Mouse (Mus musculus) heart, embryonic 11.5 days (tissue): Measurements from ENCODE around the gene Rcor1. TPM values are rescaled to one million over a fixed set of nuclear protein-coding genes. Genes with fewer than 3 reads are reported as not detected.

ENCODE experiments used
- ATAC-seq: fragments of 200-750 bp; cut with Nextera tagmentation; replicated peaks from 2 replicates; pipeline ENCODE4 v1.8.0; 2017; ENCODE audit warnings: moderate library complexity; ENCODE audit not compliant: insufficient number of reproducible peaks, low FRiP score, low TSS enrichment
- H3K27ac ChIP-seq: fragments of 300-500 bp; sonication (generic); 2 replicates; pipeline ENCODE4 v1.5.1; 2014; ENCODE audit warnings: mild to moderate bottlenecking, low read depth, low read length
- H3K27me3 ChIP-seq: fragments of 300-500 bp; sonication (generic); 2 replicates; pipeline ENCODE4 v1.6.1; 2014; ENCODE audit warnings: mild to moderate bottlenecking, low read length, mixed read lengths; ENCODE audit not compliant: control insufficient read depth, insufficient read depth
- H3K36me3 ChIP-seq: fragments of 300-500 bp; sonication (generic); 2 replicates; pipeline ENCODE4 v1.6.1; 2014; ENCODE audit warnings: mild to moderate bottlenecking, low read length, moderate library complexity, mixed read lengths; ENCODE audit not compliant: control insufficient read depth, insufficient read depth
- H3K4me1 ChIP-seq: fragments of 300-500 bp; sonication (generic); 2 replicates; pipeline ENCODE4 v1.6.1; 2014; ENCODE audit warnings: low read length; ENCODE audit not compliant: control insufficient read depth, insufficient read depth
- H3K4me2 ChIP-seq: fragments of 300-500 bp; sonication (generic); 2 replicates; pipeline ENCODE4 v1.6.1; 2014; ENCODE audit warnings: mild to moderate bottlenecking, moderate library complexity
- H3K4me3 ChIP-seq: fragments of 300-500 bp; sonication (generic); 2 replicates; pipeline ENCODE4 v1.5.1; 2014; ENCODE audit warnings: low read depth, low read length
- H3K9ac ChIP-seq: fragments of 300-500 bp; sonication (generic); 2 replicates; pipeline ENCODE4 v1.6.1; 2014; ENCODE audit warnings: mild to moderate bottlenecking, low read depth, low read length, moderate library complexity
- H3K9me3 ChIP-seq: fragments of 300-500 bp; sonication (generic); replicated peaks from 2 replicates; pipeline ENCODE4 v1.6.1; 2016; ENCODE audit warnings: low read length; ENCODE audit not compliant: control insufficient read depth
- WGBS: fragments of 180-500 bp; shearing (Covaris S2); extraction: QIAGEN DNeasy Blood & Tissue Kit; methylation state at CpG from one replicate; pipeline ENCODE4 v1.1.7; 2014; ENCODE audit not compliant: insufficient replicate concordance; 5-methylcytosine and 5-hydroxymethylcytosine counted together
- polyA plus RNA-seq: library from polyadenylated mRNA; unstranded; fragments of >200 nt; fragmentation: Nextera tagmentation; extraction: Ambion mirVana; gene quantifications from 2 replicates; pipeline ENCODE4 v1.2.1, GENCODE M21; 2014

Rcor1 gene
- polyA plus RNA-seq, 1 experiment from 2014 or later: 11.9 TPM

DNA sequence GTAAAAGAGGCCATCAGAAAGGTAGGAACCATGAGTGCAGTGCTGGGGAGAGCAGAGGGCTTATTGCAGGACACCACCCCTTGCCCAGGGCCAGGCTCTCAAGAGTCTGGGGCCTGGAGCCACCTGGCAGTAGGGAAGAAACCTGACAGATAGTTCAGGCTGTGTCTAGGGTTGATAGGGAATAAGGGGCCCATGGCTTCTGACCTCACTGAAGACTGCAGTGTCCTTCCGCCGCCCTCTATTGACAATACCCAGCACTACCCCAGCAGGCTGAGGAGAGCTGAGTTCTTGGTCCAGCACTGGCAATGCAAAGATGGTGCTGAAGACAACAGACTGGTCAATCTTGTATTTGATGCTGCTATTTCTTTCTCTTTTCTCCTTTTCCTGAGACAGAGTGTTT lies 97.9 kb downstream of the Rcor1 start:
- Histone ChIP-seq H3K4me2 (no peak overlapping the region), H3K9me3 (no peaks in the 10 kb centered on the region), H3K4me1 (peaks cover 5% of the 10 kb centered on the region; the same call in 1 of the 2 replicates), H3K4me3 (no peak overlapping the region), H3K27ac (no peak overlapping the region), H3K9ac (no peak overlapping the region), H3K36me3 (no peaks in the 10 kb centered on the region), H3K27me3 (no peaks in the 10 kb centered on the region)
- 52% methylated on average over 2 of the region's 2 CpGs for WGBS
- ATAC-seq: no peak

DNA sequence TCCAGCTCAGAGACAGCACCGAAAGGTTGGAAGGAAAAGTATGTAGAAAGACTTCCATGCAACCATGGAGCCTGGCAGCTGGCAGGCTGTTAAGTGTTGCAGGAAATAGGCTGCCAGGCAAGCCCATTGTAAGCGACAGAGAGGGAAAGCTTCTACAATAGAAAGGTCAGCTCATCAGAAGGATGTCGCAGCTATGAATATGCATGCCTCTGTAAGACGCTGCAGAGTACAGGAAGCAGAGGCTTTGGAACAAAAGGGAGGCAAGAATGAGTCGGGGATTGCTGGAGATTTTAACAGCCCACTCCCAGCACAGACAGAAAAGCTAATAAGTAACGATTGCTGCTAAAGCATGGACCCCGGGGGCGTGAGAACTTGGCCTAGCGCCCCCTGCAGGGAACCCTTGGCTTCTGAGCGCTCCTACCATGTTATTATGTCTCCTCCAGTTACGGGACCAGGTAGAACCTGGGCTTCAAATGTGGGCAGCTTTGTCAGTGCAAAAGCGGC lies 103.9 kb downstream of the Rcor1 start:
- 27% methylated on average over 12 of the region's 12 CpGs for WGBS
- peak overlapping the region; percentile 36 for H3K27ac ChIP-seq
- H3K9me3 ChIP-seq: no peaks in the 10 kb centered on the region

DNA sequence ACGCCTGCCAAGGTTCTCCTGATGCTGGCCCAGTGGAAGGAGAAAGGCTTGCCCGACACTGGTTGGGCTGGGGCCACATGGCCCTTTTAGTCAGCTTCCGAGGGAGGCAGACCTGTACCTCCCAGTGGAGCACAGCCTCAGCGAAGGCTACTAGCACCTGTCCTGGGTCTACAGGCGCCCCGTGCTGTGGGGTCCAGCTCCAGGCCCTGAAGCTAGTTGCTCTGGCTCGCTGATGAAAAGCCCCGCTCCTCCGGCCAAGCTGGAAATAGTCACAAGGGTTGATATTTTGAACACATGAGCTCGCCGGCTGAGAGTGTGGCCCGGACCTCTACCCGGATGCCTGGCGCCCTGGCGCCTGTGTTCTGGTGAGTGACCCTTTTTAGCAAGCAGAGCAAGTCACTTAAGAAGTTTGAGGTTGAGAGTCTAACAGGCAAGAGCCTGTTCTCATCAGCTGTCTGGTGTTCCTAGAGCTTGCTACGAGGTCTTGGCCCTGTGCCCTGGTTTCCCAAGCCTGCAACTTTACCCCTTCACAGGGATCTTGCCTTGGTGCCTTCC lies 104.4 kb downstream of the Rcor1 start:
- H3K4me1 ChIP-seq: peaks cover 28% of the 10 kb centered on the region
- H3K27ac ChIP-seq: peak overlapping the region; percentile 36
- WGBS: 47% methylated on average over 16 of the region's 16 CpGs
- no peaks in the 10 kb centered on the region for H3K36me3 ChIP-seq
- H3K4me2 ChIP-seq: peak overlapping the region; percentile 41
- H3K27me3 ChIP-seq: no peaks in the 10 kb centered on the region
- peak overlapping the region; percentile 44; the same call in 1 of the 2 replicates for H3K9ac ChIP-seq
- no peaks in the 10 kb centered on the region for H3K9me3 ChIP-seq
- no peak; the same call in 1 of the 2 replicates for ATAC-seq
- 0 out of 2 replicates have a peak overlapping the region, but pooled peaks have one; percentile 3 for H3K4me3 ChIP-seq

More for the DNA sequence above, 103.9 kb downstream of the Rcor1 start:
- Histone ChIP-seq H3K4me1 (peaks cover 28% of the 10 kb centered on the region), H3K36me3 (no peaks in the 10 kb centered on the region), H3K9ac (peak overlapping the region; percentile 44; the same call in 1 of the 2 replicates), H3K27me3 (no peaks in the 10 kb centered on the region), H3K4me3 (0 out of 2 replicates have a peak overlapping the region, but pooled peaks have one; percentile 3), H3K4me2 (peak overlapping the region; percentile 41)
- ATAC-seq: no peak

DNA sequence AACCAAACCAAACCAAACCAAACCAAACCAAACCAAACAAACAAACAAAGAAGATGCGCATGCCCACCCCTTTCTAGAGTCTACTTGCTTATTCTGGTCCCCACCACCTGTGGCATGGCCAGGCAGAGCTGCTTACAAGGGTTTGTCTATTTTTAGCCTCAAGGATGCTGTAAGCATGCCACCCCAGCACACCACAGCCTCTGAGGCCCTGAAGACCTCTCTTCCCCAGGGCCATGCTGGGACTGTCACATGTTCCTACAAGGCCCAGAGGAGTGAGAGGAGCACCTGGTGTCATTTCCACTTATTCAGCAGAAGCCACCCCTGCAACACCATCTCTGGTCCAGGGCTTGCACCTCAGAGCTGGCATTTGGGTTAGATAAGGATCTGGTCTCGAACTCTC lies 105.4 kb downstream of the Rcor1 start:
- Histone ChIP-seq H3K27ac (no peak overlapping the region), H3K27me3 (no peaks in the 10 kb centered on the region), H3K36me3 (no peaks in the 10 kb centered on the region), H3K9me3 (no peaks in the 10 kb centered on the region), H3K9ac (no peak overlapping the region), H3K4me3 (no peak overlapping the region), H3K4me1 (peaks cover 28% of the 10 kb centered on the region), H3K4me2 (no peak overlapping the region)
- 87% methylated on average over 2 of the region's 2 CpGs for WGBS
- ATAC-seq: no peak

DNA sequence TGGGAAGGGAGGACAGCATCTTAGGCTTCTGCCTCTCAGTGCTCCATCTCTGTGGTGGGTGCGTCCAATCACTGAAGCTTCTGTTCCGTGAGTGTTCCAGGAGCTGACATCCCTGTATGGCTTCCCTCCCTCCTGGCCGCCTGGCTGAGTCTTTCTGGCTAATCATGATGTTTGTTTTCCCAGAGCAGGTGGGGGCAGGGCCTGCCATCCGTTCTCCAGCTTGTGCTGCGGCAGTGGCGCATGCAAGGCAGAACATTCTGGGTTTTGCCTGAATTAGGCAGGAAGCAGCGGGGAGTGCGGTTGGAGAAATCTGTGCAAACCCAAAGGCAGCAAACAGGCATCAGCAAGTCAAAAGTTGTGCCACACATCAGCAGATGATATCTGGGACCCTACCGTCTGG lies 106.1 kb downstream of the Rcor1 start:
- no peaks in the 10 kb centered on the region for H3K27me3 ChIP-seq
- WGBS: 37% methylated on average over 9 of the region's 9 CpGs
- H3K9me3 ChIP-seq: no peaks in the 10 kb centered on the region
- H3K27ac ChIP-seq: no peak overlapping the region
- H3K36me3 ChIP-seq: no peaks in the 10 kb centered on the region
- ATAC-seq: no peak; the same call in 1 of the 2 replicates
- H3K4me2 ChIP-seq: no peak overlapping the region
- H3K4me1 ChIP-seq: peaks cover 28% of the 10 kb centered on the region
- H3K9ac ChIP-seq: no peak overlapping the region
- no peak overlapping the region for H3K4me3 ChIP-seq

DNA sequence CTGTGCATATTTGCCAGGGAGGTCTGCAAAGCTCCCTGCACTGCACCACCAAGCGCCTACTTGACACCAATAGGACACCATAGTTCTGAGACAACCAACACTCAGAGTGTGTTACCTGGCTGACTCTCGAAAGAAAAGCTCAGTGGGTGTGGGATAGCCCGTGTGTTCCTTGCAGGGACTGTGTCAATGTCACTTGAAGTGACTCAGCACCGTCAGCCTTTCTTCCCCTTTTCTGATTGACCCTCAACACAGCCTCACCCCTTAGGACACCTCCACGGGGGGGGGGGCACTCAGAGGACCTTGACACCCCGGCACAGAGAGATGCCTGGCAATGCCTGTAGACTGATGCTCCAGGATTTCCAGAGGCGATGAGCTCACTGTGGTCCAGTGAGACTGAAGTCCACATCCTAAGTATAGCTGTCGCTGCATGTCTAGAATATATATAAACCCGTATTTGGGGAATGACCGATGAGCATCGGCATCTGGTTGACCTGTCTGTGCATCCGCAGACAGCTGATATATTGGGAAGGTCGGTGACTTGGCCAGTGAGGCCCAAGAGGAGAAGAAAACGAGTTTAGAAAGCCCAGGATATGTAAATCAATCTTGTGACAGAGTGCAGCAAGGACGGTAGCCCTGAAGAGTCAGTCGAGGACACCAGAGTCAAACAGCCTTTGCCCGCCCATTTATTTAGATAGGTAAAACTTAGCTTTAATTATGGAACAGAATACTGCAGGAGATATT lies 110.5 kb downstream of the Rcor1 start:
- ATAC-seq: no peak
- H3K9ac ChIP-seq: no peak overlapping the region
- peaks cover 15% of the 10 kb centered on the region for H3K4me1 ChIP-seq
- H3K36me3 ChIP-seq: no peaks in the 10 kb centered on the region
- H3K4me2 ChIP-seq: no peak overlapping the region
- 60% methylated on average over 17 of the region's 17 CpGs for WGBS
- H3K27ac ChIP-seq: no peak overlapping the region
- no peak overlapping the region for H3K4me3 ChIP-seq
- no peaks in the 10 kb centered on the region for H3K9me3 ChIP-seq
- H3K27me3 ChIP-seq: no peaks in the 10 kb centered on the region

DNA sequence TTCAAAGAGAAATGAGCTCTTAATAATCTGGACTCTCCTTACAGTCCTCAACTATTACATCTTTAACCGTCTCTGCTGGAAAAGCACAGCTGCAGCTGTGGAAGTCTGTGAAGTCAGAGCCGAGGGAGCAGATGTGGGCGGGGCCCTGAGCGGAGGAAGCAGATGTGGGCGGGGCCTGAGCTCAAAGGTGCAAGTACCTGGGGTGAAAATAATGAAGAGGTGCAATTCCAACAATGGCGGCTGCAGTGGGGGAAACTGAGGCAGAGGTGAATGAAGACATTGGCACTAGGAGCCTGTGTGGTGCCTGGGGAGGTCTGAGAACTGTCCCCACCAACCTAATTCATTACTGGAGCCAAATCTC lies 111.1 kb downstream of the Rcor1 start:
- Histone ChIP-seq H3K4me2 (no peak overlapping the region), H3K27ac (no peak overlapping the region)
- 8% methylated on average over 6 of the region's 6 CpGs for WGBS

DNA sequence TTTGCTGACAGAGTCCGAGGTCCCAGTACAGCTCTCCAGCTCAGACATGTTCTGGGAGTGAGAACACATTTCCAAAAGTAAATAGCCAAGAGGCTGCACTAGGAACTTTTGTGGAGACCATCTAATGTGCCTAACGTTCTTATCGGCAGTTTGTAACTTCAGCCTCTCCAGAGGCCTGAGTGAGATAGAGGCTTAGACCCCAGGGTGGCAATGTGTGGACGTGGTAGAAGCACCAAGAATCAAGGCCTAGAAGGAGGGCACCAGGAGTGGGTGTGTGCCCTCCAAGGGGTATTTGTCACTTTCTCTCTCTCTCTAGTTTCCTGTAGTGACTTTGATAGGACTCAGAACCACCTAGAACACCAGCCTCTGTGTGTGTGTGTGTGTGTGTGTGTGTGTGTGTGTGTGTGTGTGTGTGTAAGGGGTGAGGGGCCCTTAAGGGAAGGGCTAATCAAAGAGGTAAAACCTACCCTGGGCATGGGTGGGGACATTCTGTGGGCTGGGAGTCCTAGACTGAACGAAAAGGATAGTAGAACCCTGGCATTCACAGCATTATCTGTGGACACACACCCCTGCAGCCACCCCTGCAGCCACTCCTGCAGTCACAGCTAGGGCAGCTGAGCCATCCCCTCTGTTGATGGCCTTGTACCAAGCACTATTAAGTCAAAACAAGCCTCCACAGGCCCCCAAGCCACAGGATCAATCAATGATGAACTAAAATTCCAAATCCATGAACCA lies 112.4 kb downstream of the Rcor1 start:
- H3K4me2 ChIP-seq: no peak overlapping the region
- H3K4me3 ChIP-seq: no peak overlapping the region
- peaks cover 4% of the 10 kb centered on the region; the same call in 1 of the 2 replicates for H3K4me1 ChIP-seq
- 72% methylated on average over 5 of the region's 5 CpGs for WGBS
- H3K27ac ChIP-seq: no peak overlapping the region
- no peaks in the 10 kb centered on the region for H3K9me3 ChIP-seq
- no peaks in the 10 kb centered on the region for H3K27me3 ChIP-seq
- H3K9ac ChIP-seq: no peak overlapping the region
- ATAC-seq: no peak
- H3K36me3 ChIP-seq: no peaks in the 10 kb centered on the region

More for the DNA sequence above, 111.1 kb downstream of the Rcor1 start:
- Histone ChIP-seq H3K9ac (no peak overlapping the region), H3K36me3 (no peaks in the 10 kb centered on the region), H3K4me1 (peaks cover 10% of the 10 kb centered on the region), H3K9me3 (no peaks in the 10 kb centered on the region), H3K4me3 (no peak overlapping the region), H3K27me3 (no peaks in the 10 kb centered on the region)
- ATAC-seq: no peak
